Mouse (Mus musculus): Measurements from ENCODE around the gene Rasgrp4. TPM values are rescaled to one million over a fixed set of nuclear protein-coding genes. Genes with fewer than 3 reads are reported as not detected.
"Not testable (repeated sequence)": the region's sequence is repeated elsewhere in the genome, so short reads cannot be mapped to it uniquely, and the experiment has no call there.

The Rasgrp4 gene
- polyA plus RNA-seq, 1 experiment from 2014 or later: 0.79 TPM

DNA sequence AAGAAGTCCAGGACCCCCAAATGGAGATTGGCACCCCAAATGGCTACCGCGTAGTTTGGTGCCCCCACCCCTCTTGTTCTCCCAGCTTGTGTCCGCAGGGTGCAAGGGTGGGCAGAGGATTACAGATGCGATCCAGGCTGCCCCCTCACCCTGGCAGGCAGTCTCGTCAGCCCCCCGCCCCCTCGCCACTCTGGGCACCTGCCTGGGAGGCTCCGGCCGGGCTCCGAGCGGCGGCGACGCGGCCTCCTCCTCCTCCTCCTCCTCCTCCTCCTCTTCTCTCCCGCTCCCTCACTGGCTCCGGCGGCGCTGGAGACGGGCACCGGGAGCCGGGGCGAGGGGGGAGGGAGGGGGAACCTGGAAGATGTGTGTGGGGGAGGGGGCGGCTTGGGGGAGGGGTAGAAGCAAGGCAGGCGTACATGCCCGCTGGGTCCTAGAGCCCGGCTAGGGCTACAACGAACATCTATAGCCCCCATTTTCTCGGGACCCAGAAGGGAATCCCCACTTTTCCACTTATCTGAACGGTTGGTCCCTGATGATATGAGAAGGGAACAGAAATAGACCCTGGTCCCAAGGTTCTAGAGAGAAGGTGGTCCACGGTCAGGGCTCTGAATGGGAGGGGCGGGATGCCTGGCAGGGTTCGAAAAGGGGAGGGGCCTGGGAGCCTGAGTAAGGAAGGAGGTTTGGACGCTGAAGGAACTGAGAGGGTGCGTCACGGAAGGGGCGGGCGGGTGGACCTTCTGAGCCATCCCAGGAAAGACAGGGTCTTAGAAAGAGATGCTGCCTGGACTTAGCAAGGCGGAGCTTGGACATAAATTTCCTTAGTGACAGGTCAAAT, 34.8 kb downstream of the Rasgrp4 start:
- H3K9me3 ChIP-seq (replicated peaks): no peaks in the 10 kb centered on the region
- peaks cover 44% of the 10 kb centered on the region for H3K4me1 ChIP-seq
- peaks cover 35% of the 10 kb centered on the region for H3K27me3 ChIP-seq (replicated peaks)
- peak overlapping the region; percentile 78 for H3K4me2 ChIP-seq
- peak; percentile 86 for ATAC-seq (ENCODE audit: low FRiP score)
- peaks cover 27% of the 10 kb centered on the region for H3K36me3 ChIP-seq
- H3K4me3 ChIP-seq (replicated peaks): peak overlapping the region; percentile 78
- H3K9ac ChIP-seq (replicated peaks): peak overlapping the region; percentile 72
- H3K27ac ChIP-seq (replicated peaks): peak overlapping the region; percentile 92
- WGBS: 0% methylated on average over 31 of the region's 39 CpGs

DNA sequence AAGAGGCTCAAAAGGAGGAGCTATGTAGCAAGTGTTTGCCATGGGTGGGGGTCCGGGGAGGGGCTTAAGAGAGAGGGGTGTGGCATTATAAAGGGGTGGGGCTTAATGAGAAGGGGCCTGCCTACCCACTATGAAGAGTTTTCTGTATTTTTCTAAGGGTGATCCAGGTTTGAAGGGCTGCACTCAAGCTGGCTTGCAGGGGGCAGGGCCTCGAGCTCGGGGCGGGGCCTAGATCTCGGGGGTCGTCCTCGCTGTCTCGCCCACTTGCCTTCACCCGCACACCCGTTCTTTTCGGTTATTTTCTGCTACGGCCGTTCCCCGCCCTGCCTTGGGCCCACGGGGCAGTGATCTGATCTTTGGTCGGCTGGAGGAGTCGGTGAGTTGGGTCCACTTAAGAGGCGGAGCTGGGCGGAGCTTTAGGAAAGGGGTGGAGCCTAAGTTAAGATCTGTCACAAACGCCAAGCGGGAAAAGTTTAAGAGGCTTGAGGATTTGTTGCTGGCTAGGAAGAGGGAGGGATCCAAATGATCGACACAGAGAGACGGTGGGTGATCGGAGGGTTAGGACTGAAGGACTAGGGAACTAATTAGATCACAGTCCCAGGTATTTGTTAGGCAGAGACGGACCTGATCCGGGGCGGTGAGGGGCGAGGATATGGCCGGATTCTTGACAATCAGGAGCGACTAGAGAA, 35.6 kb downstream of the Rasgrp4 start, which contains the start of the genes Ggn and Spred3:
Gene Ggn (plus strand): TSS at position 145 of the 689 bp plus-strand sequence.
Gene Spred3 (minus strand): TSS at position 346 of the 689 bp plus-strand sequence.
- Histone ChIP-seq H3K4me1 (peaks cover 44% of the 10 kb centered on the region), H3K27ac (replicated peaks) (peak within 1 kb of the TSS; percentile 92), H3K36me3 (peaks cover 30% of the 10 kb centered on the region), H3K27me3 (replicated peaks) (peaks cover 43% of the 10 kb centered on the region), H3K4me3 (replicated peaks) (peak within 1 kb of the TSS; percentile 78), H3K9ac (replicated peaks) (peak within 1 kb of the TSS; percentile 72), H3K9me3 (replicated peaks) (no peaks in the 10 kb centered on the region), H3K4me2 (peak within 1 kb of the TSS; percentile 78)
- ATAC-seq (ENCODE audit: low FRiP score): peak; percentile 76
- WGBS: under 1% methylated on average over 30 of the region's 30 CpGs

DNA sequence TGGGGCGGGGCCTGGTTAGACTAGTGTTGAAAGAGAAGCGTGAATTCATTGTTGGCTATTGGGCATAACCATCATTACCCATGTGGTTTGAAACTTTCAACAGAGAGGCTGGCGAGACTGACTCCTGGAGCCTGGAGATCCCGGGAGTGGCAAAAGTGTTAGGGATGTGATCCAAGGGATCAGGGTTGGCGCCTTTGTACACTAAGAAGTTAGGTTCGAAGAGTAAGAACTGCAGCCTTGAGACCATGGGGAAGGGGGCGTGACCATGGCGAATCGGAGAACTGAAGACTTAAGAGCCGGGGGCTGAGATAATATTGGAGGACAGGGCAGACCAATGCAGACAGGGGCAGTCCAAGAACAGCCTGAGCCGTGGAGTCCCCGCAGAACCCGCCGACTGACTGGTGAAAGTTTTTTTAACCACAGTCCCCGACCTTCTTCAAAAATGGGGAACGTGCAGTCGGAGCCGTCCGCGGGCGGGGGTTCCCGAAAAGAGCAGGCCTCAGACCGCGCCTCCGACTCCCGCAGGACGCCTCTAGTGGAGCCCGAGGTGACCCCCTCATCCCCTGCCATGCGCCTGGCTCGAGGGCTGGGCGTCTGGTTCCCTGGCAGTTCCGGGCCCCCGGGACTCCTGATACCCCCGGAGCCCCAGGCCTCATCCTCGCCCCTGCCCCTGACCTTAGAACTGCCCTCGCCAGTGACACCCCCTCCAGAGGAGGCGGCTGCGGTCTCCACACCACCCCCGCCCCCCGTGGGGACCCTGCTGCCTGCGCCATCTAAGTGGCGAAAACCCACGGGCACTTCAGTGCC, 36.3 kb downstream of the Rasgrp4 start:
- Histone ChIP-seq H3K9me3 (replicated peaks) (no peaks in the 10 kb centered on the region), H3K27me3 (replicated peaks) (peaks cover 50% of the 10 kb centered on the region), H3K36me3 (peaks cover 36% of the 10 kb centered on the region), H3K4me2 (peak overlapping the region; percentile 78), H3K4me3 (replicated peaks) (peak overlapping the region; percentile 78), H3K4me1 (peaks cover 44% of the 10 kb centered on the region), H3K27ac (replicated peaks) (no peak overlapping the region), H3K9ac (replicated peaks) (0 out of 2 replicates have a peak overlapping the region, but pooled peaks have one; percentile 14)
- no peak for ATAC-seq (ENCODE audit: low FRiP score)
- WGBS: under 1% methylated on average over 42 of the region's 43 CpGs

DNA sequence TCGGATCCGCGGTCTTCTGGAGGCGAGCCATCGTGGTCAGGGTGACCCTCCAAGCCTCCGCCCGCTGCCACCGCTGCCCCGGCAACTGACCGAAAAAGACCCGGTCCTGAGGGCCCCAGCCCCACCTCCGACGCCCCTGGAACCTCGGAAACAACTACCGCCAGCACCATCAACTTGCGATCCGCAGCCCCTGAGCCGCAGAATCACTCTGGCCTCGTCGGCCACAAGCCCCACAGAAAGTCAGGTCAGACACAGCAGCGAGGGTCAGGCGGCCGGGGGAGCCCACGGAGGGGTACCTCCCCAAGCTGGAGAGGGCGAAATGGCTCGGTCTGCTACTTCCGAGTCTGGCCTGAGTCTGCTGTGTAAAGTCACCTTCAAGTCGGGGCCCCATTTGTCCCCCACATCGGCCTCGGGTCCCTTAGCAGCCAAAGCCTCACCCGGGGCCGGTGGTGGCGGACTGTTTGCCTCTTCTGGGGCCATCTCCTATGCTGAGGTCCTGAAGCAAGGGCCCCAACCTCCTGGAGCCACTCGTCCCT, 37.0 kb downstream of the Rasgrp4 start:
- Histone ChIP-seq H3K9me3 (replicated peaks) (no peaks in the 10 kb centered on the region), H3K9ac (replicated peaks) (peak overlapping the region; percentile 29; the same call in 1 of the 2 replicates), H3K27ac (replicated peaks) (no peak overlapping the region), H3K36me3 (peaks cover 40% of the 10 kb centered on the region), H3K27me3 (replicated peaks) (peaks cover 54% of the 10 kb centered on the region), H3K4me2 (peak overlapping the region; percentile 78), H3K4me3 (replicated peaks) (peak overlapping the region; percentile 78), H3K4me1 (peaks cover 44% of the 10 kb centered on the region)
- 6% methylated on average over 34 of the region's 34 CpGs for WGBS
- ATAC-seq (ENCODE audit: low FRiP score): no peak

DNA sequence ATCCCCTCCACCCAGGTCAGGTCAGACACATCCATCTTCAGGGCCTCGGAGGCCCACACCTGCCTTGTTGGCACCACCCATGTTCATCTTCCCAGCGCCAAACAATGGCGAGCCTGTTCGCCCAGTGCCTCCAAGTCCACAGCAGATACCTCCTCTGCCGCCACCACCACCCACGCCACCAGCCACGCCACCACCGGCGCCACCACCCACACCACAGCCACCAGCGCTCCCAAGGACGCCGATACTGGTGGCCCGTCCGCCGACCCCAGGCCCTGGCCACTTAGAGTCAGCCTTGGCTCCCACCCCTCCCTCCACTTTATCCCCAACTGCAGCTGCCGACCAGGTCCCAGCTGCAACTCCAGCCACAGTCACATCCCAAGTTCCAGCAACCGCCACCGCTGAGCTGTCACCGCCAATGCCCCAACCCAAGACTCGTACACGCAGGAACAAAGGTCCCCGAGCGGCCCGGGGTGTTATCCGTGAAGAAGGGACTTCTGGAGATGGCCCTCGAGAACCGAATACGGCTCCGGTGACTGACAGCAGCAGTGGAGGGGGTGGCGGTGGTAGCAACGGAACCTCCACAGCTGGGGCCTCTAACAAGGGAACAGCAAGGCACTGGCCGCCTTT, 37.9 kb downstream of the Rasgrp4 start:
- H3K4me2 ChIP-seq: no peak overlapping the region
- peaks cover 44% of the 10 kb centered on the region for H3K36me3 ChIP-seq
- H3K9ac ChIP-seq (replicated peaks): no peak overlapping the region
- H3K4me1 ChIP-seq: peaks cover 40% of the 10 kb centered on the region
- H3K9me3 ChIP-seq (replicated peaks): no peaks in the 10 kb centered on the region
- no peak overlapping the region for H3K27ac ChIP-seq (replicated peaks)
- no peak overlapping the region for H3K4me3 ChIP-seq (replicated peaks)
- WGBS: 35% methylated on average over 32 of the region's 32 CpGs
- ATAC-seq (ENCODE audit: low FRiP score): no peak
- peaks cover 54% of the 10 kb centered on the region for H3K27me3 ChIP-seq (replicated peaks)

DNA sequence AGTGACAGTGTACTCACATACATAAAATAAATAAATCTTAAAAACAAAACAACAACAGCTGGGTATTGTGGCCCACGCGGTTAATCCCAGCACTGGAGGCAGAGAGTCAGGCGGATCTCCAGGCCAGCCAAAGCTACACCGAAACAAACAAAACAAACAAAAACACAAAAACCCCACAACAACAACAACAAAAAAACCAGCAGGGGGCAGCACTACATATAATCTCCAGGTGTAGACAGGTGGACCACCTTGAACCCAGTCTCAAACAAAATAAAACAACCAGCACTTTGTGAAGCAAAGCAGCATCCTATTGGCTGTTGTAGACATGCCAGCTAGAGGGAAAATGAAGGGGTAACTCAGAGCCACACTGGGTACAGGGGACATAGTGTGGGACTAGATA, 43.5 kb downstream of the Rasgrp4 start:
- Histone ChIP-seq H3K9me3 (replicated peaks) (no peaks in the 10 kb centered on the region), H3K36me3 (peaks cover 42% of the 10 kb centered on the region), H3K27ac (replicated peaks) (no peak overlapping the region), H3K4me3 (replicated peaks) (no peak overlapping the region), H3K4me1 (peaks cover 18% of the 10 kb centered on the region), H3K27me3 (replicated peaks) (peaks cover 32% of the 10 kb centered on the region), H3K9ac (replicated peaks) (no peak overlapping the region), H3K4me2 (peak overlapping the region; percentile 61; the same call in 1 of the 2 replicates)
- ATAC-seq (ENCODE audit: low FRiP score): no peak
- WGBS: 90% methylated on average over 4 of the region's 4 CpGs

DNA sequence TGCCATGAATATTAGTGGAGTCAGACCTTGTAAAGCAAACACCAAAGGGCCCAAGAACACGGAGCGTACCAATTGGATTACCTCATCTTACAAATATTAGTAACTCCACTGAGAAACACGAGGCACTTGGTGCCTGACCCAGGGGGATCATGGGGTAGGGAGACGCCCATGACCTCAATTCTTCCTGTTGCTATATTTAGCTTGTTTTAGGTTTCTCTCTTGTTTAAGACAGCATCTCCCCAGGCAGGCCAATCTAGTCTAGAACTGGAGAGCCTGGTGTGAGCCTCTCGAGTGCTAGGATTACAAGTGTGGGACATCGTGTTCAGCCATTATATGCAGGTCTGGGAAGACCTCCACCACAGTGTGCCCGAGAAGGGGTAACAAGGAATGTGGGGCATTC, 44.7 kb downstream of the Rasgrp4 start:
- Histone ChIP-seq H3K36me3 (peaks cover 29% of the 10 kb centered on the region), H3K27me3 (replicated peaks) (peaks cover 20% of the 10 kb centered on the region), H3K9ac (replicated peaks) (peak overlapping the region; percentile 65), H3K4me1 (peaks cover 18% of the 10 kb centered on the region), H3K27ac (replicated peaks) (no peak overlapping the region), H3K4me3 (replicated peaks) (peak overlapping the region; percentile 55), H3K9me3 (replicated peaks) (no peaks in the 10 kb centered on the region), H3K4me2 (peak overlapping the region; percentile 61)
- WGBS: 64% methylated on average over 7 of the region's 7 CpGs
- no peak for ATAC-seq (ENCODE audit: low FRiP score)

DNA sequence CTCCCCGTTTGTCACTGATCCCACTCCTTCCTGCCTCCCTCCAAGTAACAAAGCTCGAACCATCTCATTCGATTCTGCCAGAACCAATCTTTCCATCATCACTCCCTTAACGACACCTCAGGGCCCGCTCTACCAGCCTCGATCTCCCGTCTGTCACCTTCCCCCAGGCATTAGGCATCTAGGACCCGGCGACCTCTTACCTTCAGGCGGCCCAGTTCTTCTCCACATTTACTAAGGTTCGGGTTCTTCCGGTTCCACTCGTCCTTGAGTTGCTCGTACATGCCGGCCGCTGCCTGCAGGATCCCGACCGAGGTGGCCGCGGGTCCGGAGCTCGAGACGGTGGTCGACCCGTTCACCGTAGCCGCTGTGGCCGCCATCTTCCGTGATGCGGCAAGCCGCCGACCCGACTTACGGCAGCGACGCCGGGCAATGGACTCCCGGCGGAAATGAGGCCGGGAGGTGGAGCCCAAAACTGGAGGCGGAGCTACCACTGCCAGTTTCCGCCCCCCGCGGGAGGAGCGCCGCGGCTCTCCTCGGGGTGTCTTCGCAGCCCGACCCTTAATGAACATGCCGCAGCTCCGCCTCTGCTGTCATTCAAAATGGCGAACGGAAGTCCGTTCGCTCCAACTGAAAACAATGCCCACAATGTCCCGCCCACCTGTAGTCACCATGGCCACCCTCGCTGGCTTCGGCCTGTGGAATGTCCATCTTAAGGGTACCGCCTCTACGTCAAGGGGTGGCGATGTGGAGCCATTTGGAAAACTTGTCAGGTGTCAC, 45.6 kb downstream of the Rasgrp4 start, which contains the start of gene Psmd8:
Gene Psmd8 (minus strand): TSS at position 625 of the 777 bp plus-strand sequence.
- Histone ChIP-seq H3K4me3 (replicated peaks) (peak within 1 kb of the TSS; percentile 55), H3K36me3 (peaks cover 20% of the 10 kb centered on the region), H3K4me2 (peak within 1 kb of the TSS; percentile 61), H3K9me3 (replicated peaks) (no peaks in the 10 kb centered on the region), H3K27me3 (replicated peaks) (peaks cover 10% of the 10 kb centered on the region; the same call in 1 of the 2 replicates), H3K27ac (replicated peaks) (peak within 1 kb of the TSS; percentile 81), H3K4me1 (peaks cover 18% of the 10 kb centered on the region), H3K9ac (replicated peaks) (peak within 1 kb of the TSS; percentile 65)
- ATAC-seq (ENCODE audit: low FRiP score): peak; percentile 96
- WGBS: under 1% methylated on average over 62 of the region's 62 CpGs

DNA sequence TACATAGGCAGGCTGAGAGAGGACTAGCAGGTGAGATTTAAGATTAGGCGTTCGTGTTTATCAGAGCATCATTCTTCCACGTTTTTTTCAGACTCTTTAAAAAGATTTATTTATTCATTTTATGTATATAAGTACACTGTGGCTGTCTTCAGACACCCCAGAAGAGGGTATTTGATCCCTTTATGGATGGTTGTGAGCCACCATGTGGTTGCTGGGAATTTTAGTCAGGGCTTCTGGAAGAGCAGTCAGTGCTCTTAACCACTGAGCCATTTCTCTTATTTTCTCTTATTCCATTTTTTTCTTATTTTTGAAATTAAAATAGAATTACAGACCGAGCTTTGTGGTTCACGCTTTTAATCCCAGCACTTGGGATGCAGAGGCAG, 46.2 kb downstream of the Rasgrp4 start:
- Histone ChIP-seq H3K27ac (replicated peaks) (peak overlapping the region; percentile 81), H3K4me3 (replicated peaks) (peak overlapping the region; percentile 55), H3K36me3 (peaks cover 14% of the 10 kb centered on the region), H3K9me3 (replicated peaks) (no peaks in the 10 kb centered on the region), H3K4me2 (peak overlapping the region; percentile 61), H3K9ac (replicated peaks) (no peak overlapping the region), H3K27me3 (replicated peaks) (0 out of 2 replicates have a peak, but pooled peaks cover 4% of the 10 kb centered on the region), H3K4me1 (peaks cover 18% of the 10 kb centered on the region)
- WGBS: 40% methylated on average over 5 of the region's 5 CpGs
- peak; percentile 56 for ATAC-seq (ENCODE audit: low FRiP score)

DNA sequence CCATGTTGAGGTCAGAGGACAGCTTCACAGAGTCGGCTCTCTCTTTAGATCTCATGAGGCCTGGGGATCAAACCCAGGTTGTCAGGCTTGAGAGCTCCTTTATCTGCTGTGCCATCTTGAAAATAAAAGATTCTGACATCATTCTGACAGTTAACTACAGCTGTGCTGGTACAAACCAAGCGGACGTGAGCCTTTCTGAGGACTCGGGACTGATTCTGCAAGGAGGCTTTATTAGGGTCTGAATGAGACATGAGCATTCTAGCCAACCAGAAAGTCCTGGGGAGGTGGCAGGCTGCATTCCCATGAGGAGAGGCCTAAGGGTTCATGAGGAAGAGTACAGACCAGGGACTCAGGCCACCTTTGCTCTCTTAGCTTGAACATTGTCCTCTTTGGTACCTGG, 46.7 kb downstream of the Rasgrp4 start:
- H3K4me2 ChIP-seq: peak overlapping the region; percentile 61
- WGBS: 90% methylated on average over 4 of the region's 4 CpGs
- not testable (repeated sequence) for H3K4me3 ChIP-seq (replicated peaks); ATAC-seq (ENCODE audit: low FRiP score); H3K36me3 ChIP-seq; H3K9ac ChIP-seq (replicated peaks); H3K27me3 ChIP-seq (replicated peaks); H3K9me3 ChIP-seq (replicated peaks)
- peaks cover 18% of the 10 kb centered on the region for H3K4me1 ChIP-seq
- peak overlapping the region; percentile 81 for H3K27ac ChIP-seq (replicated peaks)

All from neural tube, embryonic 15.5 days (tissue).